Mouse (Mus musculus) right cerebral cortex, postnatal 4 days (tissue): ENCODE data around the gene Hsdl1.

Experiments
- DNase-seq: peaks from one replicate; pipeline ENCODE4 v3.0.0-alpha.2; 2022

Gene Hsdl1

GRCm38 (mm10) chr8:119574437-119575365 lies at the start of gene Hsdl1, which contains the start of gene Dnaaf1:
Gene Hsdl1 (minus strand): TSS chr8:119575183.
Gene Dnaaf1 (plus strand): TSS chr8:119575235.
- peak; percentile 98 for DNase-seq

- no peak for DNase-seq
Measured at GRCm38 (mm10) chr8:119623744-119624143, 48.8 kb upstream of the Hsdl1 start.

- no peak for DNase-seq
Measured at GRCm38 (mm10) chr8:119623061-119623460, 48.1 kb upstream of the Hsdl1 start.

- no peak for DNase-seq
Measured at GRCm38 (mm10) chr8:119622555-119622954, 47.6 kb upstream of the Hsdl1 start.

GRCm38 (mm10) chr8:119620848-119621465 lies 46.0 kb upstream of the Hsdl1 start:
- DNase-seq = no peak

- DNase-seq = no peak
Measured at GRCm38 (mm10) chr8:119620116-119620840, 45.3 kb upstream of the Hsdl1 start.

- DNase-seq = no peak
Measured at GRCm38 (mm10) chr8:119618887-119619286, 43.9 kb upstream of the Hsdl1 start.

- DNase-seq = no peak
Measured at GRCm38 (mm10) chr8:119617586-119617985, 42.6 kb upstream of the Hsdl1 start.

- DNase-seq = no peak
Measured at GRCm38 (mm10) chr8:119616811-119617210, 41.8 kb upstream of the Hsdl1 start.

GRCm38 (mm10) chr8:119616358-119616757 lies 41.4 kb upstream of the Hsdl1 start:
- no peak for DNase-seq

- no peak for DNase-seq
Measured at GRCm38 (mm10) chr8:119615096-119615495, 40.1 kb upstream of the Hsdl1 start.

GRCm38 (mm10) chr8:119612471-119612870 lies 37.5 kb upstream of the Hsdl1 start, which contains the start of gene Adad2:
Gene Adad2 (plus strand): TSS chr8:119612747.
- no peak for DNase-seq

GRCm38 (mm10) chr8:119606224-119606623 lies 31.2 kb upstream of the Hsdl1 start:
- DNase-seq = no peak

- peak; percentile 96 for DNase-seq
Measured at GRCm38 (mm10) chr8:119604996-119605395, 30.0 kb upstream of the Hsdl1 start, which contains the start of gene Taf1c. Gene Taf1c (minus strand): TSS chr8:119605222.

GRCm38 (mm10) chr8:119604398-119604803 lies 29.4 kb upstream of the Hsdl1 start:
- DNase-seq = no peak

- no peak for DNase-seq
Measured at GRCm38 (mm10) chr8:119603771-119604170, 28.8 kb upstream of the Hsdl1 start.

GRCm38 (mm10) chr8:119591456-119591855 lies 16.5 kb upstream of the Hsdl1 start:
- no peak for DNase-seq

GRCm38 (mm10) chr8:119590348-119590747 lies 15.4 kb upstream of the Hsdl1 start:
- DNase-seq = no peak

GRCm38 (mm10) chr8:119588844-119589243 lies 13.9 kb upstream of the Hsdl1 start:
- no peak for DNase-seq

- DNase-seq = no peak
Measured at GRCm38 (mm10) chr8:119588321-119588720, 13.3 kb upstream of the Hsdl1 start.

- DNase-seq = no peak
Measured at GRCm38 (mm10) chr8:119585901-119586300, 10.9 kb upstream of the Hsdl1 start.

- DNase-seq = no peak
Measured at GRCm38 (mm10) chr8:119580441-119581161, 5.6 kb upstream of the Hsdl1 start.
